Mouse (Mus musculus) spleen, adult 2 months (tissue): Measurements from ENCODE around the gene Elovl2.

Experiments
- CTCF ChIP-seq: fragments of 200-500 bp; IDR thresholded peaks from 2 replicates; pipeline ENCODE4 v1.5.1; 2011; ENCODE audit warnings: mild to moderate bottlenecking, inconsistent platforms; ENCODE audit not compliant: insufficient read depth, insufficient read length, insufficient replicate concordance; ENCODE audit errors: extremely low read depth
- POLR2A ChIP-seq: fragments of 200-500 bp; IDR thresholded peaks from 2 replicates; pipeline ENCODE4 v1.6.1; 2011; ENCODE audit warnings: low read depth, low read length, inconsistent platforms

- TF ChIP-seq CTCF (no peak), POLR2A (no peak)
These were observed 21.4 kb upstream of the Elovl2 start for GRCm38 (mm10) chr13:41241557-41241956.
